Mouse (Mus musculus): ENCODE measurements around the gene Gm17720. TPM values are rescaled to one million over a fixed set of nuclear protein-coding genes. Genes with fewer than 3 reads are reported as not detected.
A peak's percentile ranks its signal among the peaks of the same experiment; 100 is the strongest.

The Gm17720 gene
- polyA plus RNA-seq (2012; ENCODE audit: insufficient read depth, insufficient read length, missing spikeins) = not detected in 2 replicates

DNA sequence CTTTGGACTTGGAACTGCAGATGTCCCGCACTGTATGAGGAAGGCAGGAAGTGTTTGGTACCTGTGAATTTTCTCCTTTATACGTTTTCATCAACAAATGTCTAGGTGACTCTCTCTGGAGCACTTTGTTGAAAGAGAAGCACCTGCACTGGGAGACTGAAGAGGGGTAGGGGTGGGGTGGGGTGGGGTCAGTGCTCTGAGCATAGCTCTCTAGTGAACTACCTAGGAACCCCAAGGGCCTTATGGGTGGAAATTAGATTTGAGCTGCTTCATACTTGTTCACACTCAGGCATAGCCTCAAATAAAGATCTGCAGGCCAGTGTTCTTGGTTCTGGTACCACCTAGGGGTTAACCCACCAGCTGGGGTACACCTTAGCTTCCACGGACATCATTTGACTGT lies at the start of gene Gm17720:
Gene Gm17720, minus strand, starts transcription at position 101 of the 400 bp plus-strand sequence.
- Histone ChIP-seq H3K27ac (ENCODE audit: insufficient read depth, low read depth, low read length) (no peak within 1 kb of the TSS), H3K4me3 (ENCODE audit: insufficient read depth, low read length) (no peak within 1 kb of the TSS), H3K4me1 (ENCODE audit: control insufficient read depth, insufficient read depth, low read length) (no peaks in the 10 kb centered on the region)
- TF ChIP-seq POLR2A (IDR thresholded peaks at IDR 0.05; ENCODE audit: borderline replicate concordance, low read depth, low read length) = no peak
- TF ChIP-seq CTCF (IDR thresholded peaks at IDR 0.05; ENCODE audit: low read depth, low read length) = no peak

DNA sequence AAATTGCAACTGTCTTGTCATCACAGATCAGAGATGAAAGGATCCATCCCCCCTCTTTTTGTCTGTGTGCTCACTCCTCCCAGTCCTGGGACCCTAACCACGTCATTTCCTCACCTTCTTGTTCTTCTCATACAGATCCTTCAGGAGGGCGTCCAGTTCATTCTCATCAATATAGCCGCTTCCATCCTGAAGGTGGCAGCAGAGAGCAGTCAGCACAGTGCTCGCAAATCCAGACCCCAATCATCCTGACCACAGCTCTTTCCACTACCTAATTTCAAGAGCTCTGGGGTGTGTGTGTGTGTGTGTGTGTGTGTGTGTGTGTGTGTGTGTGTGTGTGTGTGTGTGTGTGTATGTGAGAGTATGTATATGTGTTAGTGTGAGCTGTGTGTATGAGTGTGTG lies 43.0 kb upstream of the Gm17720 start:
- TF ChIP-seq POLR2A (IDR thresholded peaks at IDR 0.05; ENCODE audit: borderline replicate concordance, low read depth, low read length) (no peak), CTCF (IDR thresholded peaks at IDR 0.05; ENCODE audit: low read depth, low read length) (peak; percentile 44)
- Histone ChIP-seq H3K27ac (ENCODE audit: insufficient read depth, low read depth, low read length) (no peak overlapping the region), H3K4me1 (ENCODE audit: control insufficient read depth, insufficient read depth, low read length) (no peaks in the 10 kb centered on the region), H3K4me3 (ENCODE audit: insufficient read depth, low read length) (no peak overlapping the region)

DNA sequence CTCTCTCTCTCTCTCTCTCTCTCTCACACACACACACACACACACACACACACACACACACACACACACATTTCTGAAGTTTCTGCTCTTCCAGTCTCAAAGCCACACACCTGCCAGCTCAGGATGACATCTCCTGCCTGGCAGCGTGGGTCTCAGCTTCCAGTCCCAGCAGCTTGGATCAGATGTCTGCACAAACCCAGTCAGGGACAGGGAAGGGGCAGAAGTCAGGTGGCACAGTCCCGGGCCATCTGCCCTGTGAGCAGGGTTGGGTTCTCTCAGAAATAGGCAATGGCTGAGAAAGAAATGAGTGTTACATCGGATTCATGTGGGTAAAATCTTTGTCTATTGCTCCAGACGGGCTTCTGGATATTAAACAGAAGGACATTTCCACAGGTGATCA lies 38.2 kb upstream of the Gm17720 start:
- TF ChIP-seq POLR2A (IDR thresholded peaks at IDR 0.05; ENCODE audit: borderline replicate concordance, low read depth, low read length) (no peak), CTCF (IDR thresholded peaks at IDR 0.05; ENCODE audit: low read depth, low read length) (no peak)
- Histone ChIP-seq H3K4me3 (ENCODE audit: insufficient read depth, low read length) (no peak overlapping the region), H3K27ac (ENCODE audit: insufficient read depth, low read depth, low read length) (no peak overlapping the region), H3K4me1 (ENCODE audit: control insufficient read depth, insufficient read depth, low read length) (no peaks in the 10 kb centered on the region)

DNA sequence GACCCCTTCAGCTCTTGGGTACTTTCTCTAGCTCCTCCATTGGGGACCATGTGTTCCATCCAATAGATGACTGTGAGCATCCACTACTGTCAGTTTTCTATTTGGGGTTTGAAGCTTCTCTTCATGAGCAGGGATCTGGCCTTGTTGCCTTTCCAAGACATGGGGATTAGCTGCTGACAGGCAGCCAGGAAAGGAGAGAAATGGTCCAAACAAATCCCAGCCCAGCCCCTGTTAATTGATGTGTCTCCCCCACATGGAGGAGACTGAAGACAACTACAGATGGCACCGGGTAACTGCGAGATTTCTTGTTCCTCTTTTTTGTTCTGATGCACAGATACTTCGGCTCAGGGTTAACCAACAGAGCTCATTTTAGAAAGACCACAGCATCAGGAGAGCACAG lies 37.6 kb upstream of the Gm17720 start:
- TF ChIP-seq POLR2A (IDR thresholded peaks at IDR 0.05; ENCODE audit: borderline replicate concordance, low read depth, low read length) = no peak
- TF ChIP-seq CTCF (IDR thresholded peaks at IDR 0.05; ENCODE audit: low read depth, low read length) = no peak

DNA sequence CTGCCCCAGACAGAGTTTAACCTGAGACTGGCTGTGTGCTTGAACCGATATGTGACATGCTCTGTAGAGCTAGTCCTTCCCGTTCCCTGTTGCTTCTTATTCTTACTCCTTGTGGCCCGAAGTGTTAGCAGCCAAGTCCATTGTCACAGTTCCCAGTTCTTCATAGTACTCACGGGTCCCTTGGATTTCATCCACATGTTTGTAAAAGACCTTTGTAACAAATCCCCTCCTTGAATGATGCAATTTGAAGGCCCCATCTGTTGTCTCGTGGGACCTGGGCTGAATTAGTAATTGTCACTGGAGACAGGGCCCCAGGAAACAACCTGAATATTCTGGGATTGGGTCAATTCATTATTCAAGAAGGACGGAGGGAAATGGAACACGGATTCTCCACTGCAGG lies 33.0 kb upstream of the Gm17720 start:
- H3K27ac ChIP-seq (ENCODE audit: insufficient read depth, low read depth, low read length) = no peak overlapping the region
- TF ChIP-seq CTCF (IDR thresholded peaks at IDR 0.05; ENCODE audit: low read depth, low read length) = no peak
- no peak for TF ChIP-seq POLR2A (IDR thresholded peaks at IDR 0.05; ENCODE audit: borderline replicate concordance, low read depth, low read length)
- no peaks in the 10 kb centered on the region for H3K4me1 ChIP-seq (ENCODE audit: control insufficient read depth, insufficient read depth, low read length)
- H3K4me3 ChIP-seq (ENCODE audit: insufficient read depth, low read length) = no peak overlapping the region

More for the DNA sequence above, 37.6 kb upstream of the Gm17720 start:
- no peak overlapping the region for H3K27ac ChIP-seq (ENCODE audit: insufficient read depth, low read depth, low read length)
- H3K4me3 ChIP-seq (ENCODE audit: insufficient read depth, low read length) = no peak overlapping the region
- no peaks in the 10 kb centered on the region for H3K4me1 ChIP-seq (ENCODE audit: control insufficient read depth, insufficient read depth, low read length)

DNA sequence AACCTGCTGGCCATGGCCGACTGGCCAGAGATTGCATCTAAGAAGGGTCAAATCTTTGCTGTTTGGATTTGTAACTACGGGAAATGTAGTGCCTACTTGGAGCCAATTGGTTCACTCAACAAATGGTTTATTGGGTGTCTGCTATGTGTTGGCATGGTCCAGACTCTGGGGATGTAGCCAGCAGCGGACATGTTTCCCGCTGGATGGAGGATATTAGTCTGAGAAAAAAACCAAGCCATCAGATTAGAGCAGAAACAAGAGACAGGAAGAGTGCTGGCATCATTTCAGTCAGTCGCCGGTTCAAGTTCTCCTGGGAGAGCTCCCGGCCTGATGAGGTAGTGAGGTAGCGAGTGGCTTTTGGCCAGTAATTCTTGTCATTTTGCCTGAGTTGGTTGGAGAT lies 31.7 kb upstream of the Gm17720 start:
- TF ChIP-seq POLR2A (IDR thresholded peaks at IDR 0.05; ENCODE audit: borderline replicate concordance, low read depth, low read length) (no peak), CTCF (IDR thresholded peaks at IDR 0.05; ENCODE audit: low read depth, low read length) (no peak)

DNA sequence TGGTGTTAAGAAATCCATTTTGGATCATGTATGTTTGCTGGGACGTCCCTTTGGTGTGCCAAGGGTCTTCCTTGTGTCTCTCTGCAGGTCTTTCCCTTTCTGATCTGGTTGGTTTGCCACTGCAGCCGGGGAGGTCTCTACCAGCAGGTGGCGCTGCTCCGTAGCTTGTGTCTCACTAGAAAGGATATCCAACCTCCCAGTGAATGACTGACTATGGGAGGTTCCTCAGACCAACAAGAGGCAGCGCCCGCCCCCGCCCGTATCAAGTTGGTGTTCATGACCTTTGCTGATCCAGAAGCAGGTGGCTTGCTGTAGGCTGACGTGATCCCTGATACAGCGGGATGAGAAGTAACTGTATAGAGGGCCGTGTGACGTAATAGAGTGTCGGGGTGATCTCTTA lies 28.0 kb upstream of the Gm17720 start:
- H3K4me3 ChIP-seq (ENCODE audit: insufficient read depth, low read length) = no peak overlapping the region
- TF ChIP-seq CTCF (IDR thresholded peaks at IDR 0.05; ENCODE audit: low read depth, low read length) (peak; percentile 76), POLR2A (IDR thresholded peaks at IDR 0.05; ENCODE audit: borderline replicate concordance, low read depth, low read length) (no peak)
- H3K27ac ChIP-seq (ENCODE audit: insufficient read depth, low read depth, low read length) = no peak overlapping the region
- H3K4me1 ChIP-seq (ENCODE audit: control insufficient read depth, insufficient read depth, low read length) = no peaks in the 10 kb centered on the region

More for the DNA sequence above, 31.7 kb upstream of the Gm17720 start:
- Histone ChIP-seq H3K4me3 (ENCODE audit: insufficient read depth, low read length) (no peak overlapping the region), H3K27ac (ENCODE audit: insufficient read depth, low read depth, low read length) (no peak overlapping the region), H3K4me1 (ENCODE audit: control insufficient read depth, insufficient read depth, low read length) (no peaks in the 10 kb centered on the region)

DNA sequence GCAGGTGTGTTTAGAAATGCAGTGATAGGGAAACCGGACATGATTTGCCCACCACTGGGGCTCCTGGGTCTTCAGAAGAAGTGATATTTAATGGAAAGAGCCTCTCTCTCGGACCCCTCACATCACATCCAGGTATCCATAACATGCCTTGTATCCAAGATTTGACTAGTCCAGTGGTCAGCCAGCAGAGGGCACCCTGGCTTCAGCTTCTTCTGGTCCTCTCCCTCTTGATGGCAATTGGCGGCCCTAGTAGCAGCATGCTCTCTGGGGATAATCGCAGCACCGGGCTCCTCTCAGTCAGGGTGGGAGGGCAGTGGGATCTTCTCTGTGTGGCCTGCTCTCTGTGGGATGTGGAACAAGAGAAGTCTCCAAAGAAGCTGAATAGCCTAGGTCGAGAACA lies 17.2 kb upstream of the Gm17720 start:
- no peaks in the 10 kb centered on the region for H3K4me1 ChIP-seq (ENCODE audit: control insufficient read depth, insufficient read depth, low read length)
- no peak overlapping the region for H3K4me3 ChIP-seq (ENCODE audit: insufficient read depth, low read length)
- TF ChIP-seq CTCF (IDR thresholded peaks at IDR 0.05; ENCODE audit: low read depth, low read length) = no peak
- TF ChIP-seq POLR2A (IDR thresholded peaks at IDR 0.05; ENCODE audit: borderline replicate concordance, low read depth, low read length) = no peak
- H3K27ac ChIP-seq (ENCODE audit: insufficient read depth, low read depth, low read length) = no peak overlapping the region

DNA sequence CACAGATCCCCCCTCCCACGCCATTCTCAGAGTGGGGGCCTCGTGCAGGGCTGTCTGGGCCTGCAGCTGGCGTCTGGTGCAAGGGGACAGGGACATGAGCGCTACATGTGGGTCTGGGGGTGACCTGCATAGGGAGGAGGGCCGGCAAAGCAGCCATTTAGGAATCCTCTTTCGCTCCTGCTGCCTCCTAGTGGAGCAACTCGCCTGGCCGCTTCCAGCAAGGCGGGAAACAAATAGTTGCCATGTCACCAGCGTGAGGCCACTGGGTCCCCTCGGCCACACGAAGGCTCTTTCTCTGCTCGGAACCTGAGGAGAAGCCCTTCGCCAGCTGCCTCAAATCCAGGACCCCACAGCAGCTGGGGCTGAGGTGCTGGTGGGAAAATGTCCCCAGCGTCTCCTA lies 877 bp downstream of the Gm17720 start:
- Histone ChIP-seq H3K4me1 (ENCODE audit: control insufficient read depth, insufficient read depth, low read length) (no peaks in the 10 kb centered on the region), H3K4me3 (ENCODE audit: insufficient read depth, low read length) (no peak overlapping the region), H3K27ac (ENCODE audit: insufficient read depth, low read depth, low read length) (no peak overlapping the region)
- TF ChIP-seq POLR2A (IDR thresholded peaks at IDR 0.05; ENCODE audit: borderline replicate concordance, low read depth, low read length) = no peak
- no peak for TF ChIP-seq CTCF (IDR thresholded peaks at IDR 0.05; ENCODE audit: low read depth, low read length)

DNA sequence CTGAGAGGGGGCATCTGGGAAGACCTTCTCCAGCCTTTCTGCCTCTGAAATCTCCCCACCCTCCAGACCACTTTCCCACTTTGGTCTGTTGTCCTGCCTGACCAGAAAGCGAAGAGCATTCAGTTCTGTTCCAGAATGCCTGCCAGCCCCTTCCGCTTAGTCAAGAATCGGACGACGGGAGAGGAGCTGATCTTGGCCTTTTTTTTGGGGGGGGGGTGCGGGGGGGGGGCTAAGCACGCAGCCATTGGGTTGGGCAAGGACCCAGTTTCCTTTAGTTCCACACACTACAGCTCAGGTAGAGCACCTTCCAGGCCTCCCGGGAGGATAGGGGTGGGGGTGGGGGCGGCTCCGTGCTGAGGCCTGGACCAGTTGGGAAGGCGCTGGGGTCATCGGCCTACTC lies 1.6 kb downstream of the Gm17720 start, which contains the start of gene Gm21964:
Gene Gm21964, plus strand, starts transcription at position 301 of the 400 bp plus-strand sequence.
- TF ChIP-seq CTCF (IDR thresholded peaks at IDR 0.05; ENCODE audit: low read depth, low read length) = no peak
- no peak for TF ChIP-seq POLR2A (IDR thresholded peaks at IDR 0.05; ENCODE audit: borderline replicate concordance, low read depth, low read length)
- Histone ChIP-seq H3K4me3 (ENCODE audit: insufficient read depth, low read length) (no peak within 1 kb of the TSS), H3K27ac (ENCODE audit: insufficient read depth, low read depth, low read length) (no peak within 1 kb of the TSS), H3K4me1 (ENCODE audit: control insufficient read depth, insufficient read depth, low read length) (no peaks in the 10 kb centered on the region)

DNA sequence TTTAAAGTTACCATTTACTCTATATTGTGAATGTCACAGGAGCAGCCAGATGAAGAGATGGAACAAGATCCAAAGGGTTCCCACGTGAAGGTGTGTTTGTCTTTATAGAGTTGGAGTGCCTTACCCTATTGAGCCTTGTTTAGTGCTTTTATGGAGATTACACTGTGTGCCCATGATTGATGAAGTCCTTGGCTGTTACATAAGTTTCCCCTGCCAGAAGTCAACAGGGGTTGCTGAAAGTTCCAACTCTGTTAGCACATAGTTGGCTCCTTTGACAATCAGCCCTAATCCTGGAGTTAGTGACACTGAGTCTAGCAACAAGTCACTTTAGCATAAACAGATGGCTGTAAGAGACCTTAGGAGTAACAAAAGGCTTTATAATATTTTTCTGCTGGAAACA lies 10.7 kb downstream of the Gm17720 start:
- Histone ChIP-seq H3K27ac (ENCODE audit: insufficient read depth, low read depth, low read length) (no peak overlapping the region), H3K4me1 (ENCODE audit: control insufficient read depth, insufficient read depth, low read length) (no peaks in the 10 kb centered on the region), H3K4me3 (ENCODE audit: insufficient read depth, low read length) (no peak overlapping the region)
- no peak for TF ChIP-seq CTCF (IDR thresholded peaks at IDR 0.05; ENCODE audit: low read depth, low read length)
- TF ChIP-seq POLR2A (IDR thresholded peaks at IDR 0.05; ENCODE audit: borderline replicate concordance, low read depth, low read length) = no peak

Measured in bone marrow macrophage, adult 2 months (primary cell).